Mouse (Mus musculus) myocyte (in vitro differentiated cells): Measurements from ENCODE around the gene H2afz. TPM values are rescaled to one million over a fixed set of nuclear protein-coding genes. Genes with fewer than 3 reads are reported as not detected.

Experiments used
- H3K27me3 ChIP-seq: one replicate; pipeline ENCODE4 v1.6.1; 2011; ENCODE audit not compliant: control insufficient read depth, insufficient read depth, insufficient read length
- H3K36me3 ChIP-seq: one replicate; pipeline ENCODE4 v1.6.1; 2011; ENCODE audit not compliant: control insufficient read depth, insufficient read depth
- H3K4me2 ChIP-seq: one replicate; pipeline ENCODE4 v1.6.1; 2011; ENCODE audit warnings: low read depth, control low read depth
- H3K4me3 ChIP-seq: one replicate; pipeline ENCODE4 v1.5.1; 2011; ENCODE audit warnings: mild to moderate bottlenecking, control low read depth, moderate library complexity
- H3K79me2 ChIP-seq: one replicate; pipeline ENCODE4 v1.6.1; 2011; ENCODE audit not compliant: control insufficient read depth, insufficient read depth
- H3ac ChIP-seq: one replicate; pipeline ENCODE4 v1.6.1; 2011; ENCODE audit not compliant: control insufficient read depth, insufficient read length
- CEBPB ChIP-seq: IDR thresholded peaks from 2 replicates; pipeline ENCODE4 v1.6.1; 2011; ENCODE audit warnings: mild to moderate bottlenecking, moderate library complexity; ENCODE audit not compliant: poor library complexity, insufficient read depth, severe bottlenecking
- E2F4 ChIP-seq: IDR thresholded peaks from one replicate; pipeline ENCODE4 v1.6.1; 2011; ENCODE audit warnings: mild to moderate bottlenecking, control low read depth, moderate library complexity; ENCODE audit not compliant: insufficient read depth
- MAX ChIP-seq: IDR thresholded peaks from one replicate; pipeline ENCODE4 v1.6.1; 2011; ENCODE audit warnings: low read depth, mild to moderate bottlenecking, control low read depth
- MYOD1 ChIP-seq, 3 experiments: IDR thresholded peaks; one replicate each; pipeline ENCODE4 v1.6.1; 2011; ENCODE audit warnings: control low read depth in 2 of 3, low read depth in 2 of 3, mild to moderate bottlenecking in 2 of 3, moderate library complexity in 1 of 3; ENCODE audit not compliant: insufficient read length in 2 of 3, control insufficient read depth in 1 of 3
- MYOG ChIP-seq, 3 experiments: IDR thresholded peaks; one replicate each; pipeline ENCODE4 v1.6.1; 2011; ENCODE audit warnings: control low read depth in 2 of 3, low read depth in 2 of 3, mild to moderate bottlenecking in 2 of 3; ENCODE audit not compliant: insufficient read length in 2 of 3, control insufficient read depth in 1 of 3, insufficient read depth in 1 of 3
- POLR2A ChIP-seq: IDR thresholded peaks from one replicate; pipeline ENCODE4 v1.6.1; 2011; ENCODE audit warnings: low read depth, mild to moderate bottlenecking, control low read depth, moderate library complexity; ENCODE audit not compliant: insufficient read length
- POLR2AphosphoS2 ChIP-seq: IDR thresholded peaks from one replicate; pipeline ENCODE4 v1.6.1; 2011; ENCODE audit warnings: low read depth, control low read depth; ENCODE audit not compliant: insufficient read length
- REST ChIP-seq: IDR thresholded peaks from one replicate; pipeline ENCODE4 v1.6.1; 2011; ENCODE audit warnings: mild to moderate bottlenecking, control low read depth, moderate library complexity; ENCODE audit not compliant: insufficient read depth, insufficient read length
- SRF ChIP-seq: IDR thresholded peaks from one replicate; pipeline ENCODE4 v1.6.1; 2011; ENCODE audit warnings: low read depth; ENCODE audit not compliant: control insufficient read depth, insufficient read length
- TCF12 ChIP-seq: IDR thresholded peaks from one replicate; pipeline ENCODE4 v1.6.1; 2011; ENCODE audit warnings: mild to moderate bottlenecking, control low read depth; ENCODE audit not compliant: poor library complexity, insufficient read depth, severe bottlenecking
- TCF3 ChIP-seq: IDR thresholded peaks from one replicate; pipeline ENCODE4 v1.6.1; 2011; ENCODE audit warnings: low read depth, control low read depth; ENCODE audit not compliant: insufficient read length
- USF1 ChIP-seq: IDR thresholded peaks from one replicate; pipeline ENCODE4 v1.6.1; 2011; ENCODE audit warnings: low read depth, mild to moderate bottlenecking, control low read depth, moderate library complexity
- polyA plus RNA-seq: library from polyadenylated mRNA; unstranded; fragments of >200 nt; fragmentation: generic; extraction: Trizol; gene quantifications from one replicate; pipeline ENCODE4 v1.2.1, GENCODE M21; 2012; ENCODE audit warnings: missing spikeins

The H2afz gene
- polyA plus RNA-seq, 1 experiment, result 1,333 TPM

DNA sequence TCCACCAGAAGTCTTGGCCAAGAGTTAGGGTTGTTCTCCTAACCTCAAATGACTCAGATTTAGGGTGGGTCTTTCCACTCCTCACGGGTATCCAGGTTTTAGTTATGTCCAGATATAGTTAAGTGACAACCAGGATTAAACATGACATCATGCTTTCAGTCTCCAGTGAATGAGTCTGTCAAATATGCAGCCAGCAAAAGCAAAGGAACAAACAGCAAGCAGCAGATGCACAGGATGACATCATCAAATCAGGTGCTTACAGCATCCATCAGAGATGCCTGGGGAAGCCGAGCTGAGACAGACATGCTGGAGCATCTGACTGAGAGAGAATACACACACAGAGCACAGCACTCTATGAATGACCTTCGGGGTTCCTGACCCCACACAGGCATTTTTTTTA is 9.0 kb upstream of the H2afz start:
- no peak for TF ChIP-seq MYOD1 (IDR thresholded peaks at IDR 0.05; ENCODE audit: control insufficient read depth in 1 of 3, insufficient read length in 2 of 3, low read depth in 2 of 3)
- TF ChIP-seq TCF3, result no peak
- no peak for TF ChIP-seq E2F4
- no peak for TF ChIP-seq MYOG (IDR thresholded peaks at IDR 0.05; ENCODE audit: control insufficient read depth in 1 of 3, insufficient read depth in 1 of 3, insufficient read length in 2 of 3, low read depth in 2 of 3)
- no peak overlapping the region for H3K4me2 ChIP-seq

DNA sequence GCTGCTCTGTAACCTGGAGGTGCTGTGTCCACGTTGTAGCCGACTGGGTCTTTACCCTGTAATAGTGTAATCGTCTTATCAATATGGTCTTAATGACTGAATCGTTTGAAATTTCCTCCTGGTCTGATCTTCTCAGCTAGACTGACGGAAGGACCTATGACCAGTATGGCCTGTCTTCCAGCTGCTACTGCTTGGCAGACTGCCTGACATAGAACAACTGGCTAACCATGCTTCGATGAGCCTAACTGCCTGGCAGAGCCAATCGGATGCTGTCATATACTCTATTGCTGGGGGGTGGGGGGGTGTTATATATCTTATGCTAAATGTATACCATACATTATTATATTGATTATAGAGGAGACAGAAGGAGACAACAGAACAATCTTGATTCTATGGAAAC is 8.2 kb upstream of the H2afz start:
- H3K4me3 ChIP-seq, result no peak overlapping the region
- H3K4me2 ChIP-seq, result no peak overlapping the region
- no peaks in the 10 kb centered on the region for H3K36me3 ChIP-seq
- TF ChIP-seq USF1, result no peak
- TF ChIP-seq MYOD1 (IDR thresholded peaks at IDR 0.05; ENCODE audit: control insufficient read depth in 1 of 3, insufficient read length in 2 of 3, low read depth in 2 of 3), result peak in 1 of 3 experiments; percentile 2
- H3K27me3 ChIP-seq, result no peaks in the 10 kb centered on the region
- no peak overlapping the region for H3ac ChIP-seq
- no peaks in the 10 kb centered on the region for H3K79me2 ChIP-seq

More for the DNA sequence above, 9.0 kb upstream of the H2afz start:
- Histone ChIP-seq H3ac (no peak overlapping the region), H3K79me2 (no peaks in the 10 kb centered on the region), H3K36me3 (no peaks in the 10 kb centered on the region), H3K27me3 (no peaks in the 10 kb centered on the region), H3K4me3 (no peak overlapping the region)

DNA sequence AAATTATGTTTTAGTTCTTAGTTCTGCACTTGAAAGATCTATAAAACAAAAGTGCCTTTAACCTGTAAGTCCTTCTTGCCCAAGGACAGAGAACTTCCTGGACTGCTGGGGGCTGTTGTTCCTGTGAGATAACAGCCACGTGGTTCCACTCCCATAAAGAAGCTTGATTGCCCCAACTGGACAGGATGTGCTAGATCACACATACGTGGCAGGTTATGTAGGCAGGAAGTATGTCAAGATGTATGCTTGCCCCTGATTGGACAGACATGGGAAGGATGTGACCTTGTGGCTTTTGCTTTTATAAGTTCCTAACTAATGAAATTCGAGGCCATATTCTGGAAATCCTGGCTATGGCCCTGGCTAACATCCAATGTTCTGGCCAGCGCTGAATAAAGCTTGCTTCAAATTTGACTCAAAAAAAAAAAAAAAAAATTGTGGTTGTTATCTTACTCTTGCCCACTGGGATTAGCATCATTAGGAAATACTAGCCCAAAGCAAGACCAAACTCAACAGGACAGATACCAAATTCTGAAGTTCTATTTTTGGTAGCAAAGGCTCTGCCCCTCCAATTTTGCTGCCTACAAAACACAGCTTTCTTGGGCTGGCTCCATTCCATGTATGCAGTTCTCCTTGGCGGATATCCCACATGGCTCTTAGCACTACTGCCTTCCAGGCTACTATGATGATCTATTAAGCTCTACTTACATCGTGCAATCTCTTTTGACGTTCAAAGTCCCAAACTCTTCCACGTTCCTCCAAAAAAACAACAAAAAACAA is 3.7 kb upstream of the H2afz start:
- H3K4me2 ChIP-seq, result no peak overlapping the region
- no peak overlapping the region for H3ac ChIP-seq
- TF ChIP-seq CEBPB (0 out of 2 replicates have a peak, but pooled peaks have one; percentile 3), USF1 (no peak), TCF3 (no peak), E2F4 (no peak), POLR2A (no peak), REST (no peak), MYOG (IDR thresholded peaks at IDR 0.05; ENCODE audit: control insufficient read depth in 1 of 3, insufficient read depth in 1 of 3, insufficient read length in 2 of 3, low read depth in 2 of 3) (no peak)
- H3K36me3 ChIP-seq, result no peaks in the 10 kb centered on the region
- H3K27me3 ChIP-seq, result no peaks in the 10 kb centered on the region
- no peak overlapping the region for H3K4me3 ChIP-seq
- no peaks in the 10 kb centered on the region for H3K79me2 ChIP-seq

DNA sequence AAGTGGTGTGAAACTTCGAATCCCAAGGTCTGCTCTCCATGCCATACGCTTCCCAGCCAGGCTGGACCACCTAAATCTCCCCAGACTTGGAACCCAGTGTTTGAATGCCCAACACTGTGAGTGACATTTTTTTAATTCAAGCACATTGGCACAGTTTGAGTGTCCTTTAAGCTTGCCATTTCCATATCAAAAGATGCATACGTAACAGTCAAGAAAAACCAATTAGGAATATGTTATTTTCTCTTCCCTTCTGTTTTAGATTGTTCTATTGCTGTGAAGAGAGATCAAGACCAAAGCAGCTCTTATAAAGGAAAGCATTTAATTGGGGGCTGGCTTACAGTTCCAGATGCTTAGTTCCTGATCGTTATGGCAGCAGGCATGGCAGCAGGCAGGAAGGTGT is 2.9 kb upstream of the H2afz start:
- TF ChIP-seq SRF (no peak), TCF12 (no peak), MYOD1 (IDR thresholded peaks at IDR 0.05; ENCODE audit: control insufficient read depth in 1 of 3, insufficient read length in 2 of 3, low read depth in 2 of 3) (no peak), POLR2A (no peak), MYOG (IDR thresholded peaks at IDR 0.05; ENCODE audit: control insufficient read depth in 1 of 3, insufficient read depth in 1 of 3, insufficient read length in 2 of 3, low read depth in 2 of 3) (no peak), E2F4 (no peak), POLR2AphosphoS2 (no peak), REST (no peak), TCF3 (no peak), CEBPB (no peak)
- peaks cover 6% of the 10 kb centered on the region for H3K79me2 ChIP-seq
- no peak overlapping the region for H3ac ChIP-seq
- H3K36me3 ChIP-seq, result peaks cover 6% of the 10 kb centered on the region
- no peak overlapping the region for H3K4me2 ChIP-seq
- no peaks in the 10 kb centered on the region for H3K27me3 ChIP-seq
- H3K4me3 ChIP-seq, result no peak overlapping the region

DNA sequence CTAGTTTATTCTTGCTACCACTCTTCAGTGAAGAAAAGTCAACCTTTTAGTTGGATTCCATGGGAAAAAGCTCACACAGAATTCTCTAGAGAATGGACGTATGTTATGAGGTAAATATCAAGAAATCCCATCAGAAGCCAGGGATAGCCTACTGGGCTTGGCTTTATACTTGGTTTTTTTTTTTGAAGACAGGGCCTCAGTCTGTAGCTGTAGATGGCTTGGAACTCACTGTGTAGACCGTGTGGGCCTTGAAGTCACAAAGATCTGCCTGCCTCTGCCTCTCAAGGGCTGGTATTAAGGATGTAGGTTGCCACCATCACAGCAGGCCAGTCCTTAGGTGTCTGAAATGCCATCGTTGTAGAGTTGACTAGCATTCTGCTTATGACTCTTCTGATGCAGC is 1.7 kb upstream of the H2afz start:
- no peak overlapping the region for H3K4me2 ChIP-seq
- H3K4me3 ChIP-seq, result no peak overlapping the region
- H3K79me2 ChIP-seq, result peaks cover 6% of the 10 kb centered on the region
- no peaks in the 10 kb centered on the region for H3K27me3 ChIP-seq
- peaks cover 10% of the 10 kb centered on the region for H3K36me3 ChIP-seq
- TF ChIP-seq E2F4, result no peak
- no peak for TF ChIP-seq TCF3
- TF ChIP-seq CEBPB, result no peak
- TF ChIP-seq SRF, result no peak
- TF ChIP-seq REST, result no peak
- TF ChIP-seq MYOG (IDR thresholded peaks at IDR 0.05; ENCODE audit: control insufficient read depth in 1 of 3, insufficient read depth in 1 of 3, insufficient read length in 2 of 3, low read depth in 2 of 3), result no peak
- no peak for TF ChIP-seq MAX
- no peak for TF ChIP-seq USF1
- no peak for TF ChIP-seq POLR2AphosphoS2
- no peak for TF ChIP-seq TCF12
- H3ac ChIP-seq, result no peak overlapping the region
